Mouse (Mus musculus) CH12.LX (cell line): ENCODE data around the gene Megf11.

Experiments used
- CTCF ChIP-seq, 2 experiments: IDR thresholded peaks in 1 of 2; conservative IDR thresholded peaks in 1 of 2; 2 replicates each; pipeline ENCODE4 v1.5.1; 2011 to 2012; ENCODE audit warnings: low read depth in 2 of 2, low read length in 2 of 2, improper control_type of control experiment in 1 of 2, inconsistent platforms in 1 of 2, mild to moderate bottlenecking in 1 of 2, moderate library complexity in 1 of 2
- EP300 ChIP-seq: IDR thresholded peaks from 2 replicates; pipeline ENCODE4 v1.6.1; 2011; ENCODE audit warnings: low read length, improper control_type of control experiment
- JUN ChIP-seq: IDR thresholded peaks from 2 replicates; pipeline ENCODE4 v1.6.1; 2011; ENCODE audit warnings: low read depth, mild to moderate bottlenecking, low read length, improper control_type of control experiment, moderate library complexity; ENCODE audit not compliant: insufficient read depth
- KAT2A ChIP-seq: IDR thresholded peaks from 2 replicates; pipeline ENCODE4 v1.6.1; 2012; ENCODE audit warnings: low read length, improper control_type of control experiment, inconsistent platforms; ENCODE audit not compliant: insufficient replicate concordance
- POLR2A ChIP-seq: IDR thresholded peaks from 2 replicates; pipeline ENCODE4 v1.6.1; 2011; ENCODE audit warnings: low read depth, mild to moderate bottlenecking, improper control_type of control experiment, low read length
- RCOR1 ChIP-seq: conservative IDR thresholded peaks from 2 replicates; pipeline ENCODE4 v1.6.1; 2012; ENCODE audit warnings: low read depth, mild to moderate bottlenecking, inconsistent platforms, low read length, improper control_type of control experiment
- TCF12 ChIP-seq: IDR thresholded peaks from 2 replicates; pipeline ENCODE4 v1.6.1; 2014; ENCODE audit warnings: low read depth, mild to moderate bottlenecking, inconsistent platforms, low read length, improper control_type of control experiment

DNA sequence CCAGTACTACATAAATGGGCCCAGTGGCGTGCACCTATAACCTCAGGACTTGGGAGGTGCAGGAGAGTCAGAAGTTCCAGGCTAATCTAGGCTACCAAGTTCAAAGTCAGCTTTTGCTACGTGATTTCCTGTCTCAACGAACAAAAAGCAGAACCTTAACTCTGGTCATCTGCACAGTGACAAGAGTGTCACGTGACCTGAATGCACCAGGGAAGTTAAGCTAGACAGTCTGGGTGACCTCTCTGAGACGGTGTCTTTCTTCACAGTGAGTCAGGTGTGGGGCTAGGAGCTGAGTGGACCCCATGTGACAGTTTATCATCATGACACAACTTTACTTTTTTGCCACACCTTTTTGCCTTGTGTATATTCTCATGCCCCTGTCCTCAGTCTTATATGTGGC, 67.3 kb downstream of the Megf11 start:
- no peak for TF ChIP-seq KAT2A
- no peak for TF ChIP-seq CTCF (conservative IDR thresholded peaks at IDR 0.05 in 1 of 2, IDR thresholded peaks at IDR 0.05 in 1 of 2; ENCODE audit: low read depth in 2 of 2, low read length in 2 of 2)
- no peak for TF ChIP-seq POLR2A
- TF ChIP-seq RCOR1, result no peak
- no peak for TF ChIP-seq EP300
- no peak for TF ChIP-seq JUN
- no peak for TF ChIP-seq TCF12
